Mouse (Mus musculus): Measurements from ENCODE around the gene Hspb1. TPM values are rescaled to one million over a fixed set of nuclear protein-coding genes. Genes with fewer than 3 reads are reported as not detected.

Gene Hspb1
- polyA plus RNA-seq, 1 experiment from 2014 or later, result 616 TPM

GRCm38 (mm10) chr5:135900701-135901100 lies 13.0 kb downstream of the Hspb1 start:
- no peak for ATAC-seq
- TF ChIP-seq CTCF (IDR thresholded peaks at IDR 0.05), result peak; percentile 60
- ChIA-PET POLR2A (interaction anchor here (1.3 kb wide), 1 partner anchor 13 kb away, joined by 4 read pairs; no protein-coding TSS in a partner anchor), CTCF (interaction anchor here (0.8 to 3.0 kb wide), 11 partner anchors 10 to 116 kb away, joined by 3 to 12 read pairs (median 4); no protein-coding TSS in a partner anchor)
- no peak for DNase-seq (ENCODE audit: low read depth, low spot score)
- in situ Hi-C loops (cut with MboI; ENCODE audit: low pct_unique_long_range_greater_than_20kb), result loop anchor here (5.0 kb wide), 1 partner anchor 147 kb away; no protein-coding TSS in a partner anchor
- H3K27me3 ChIP-seq, result no peaks in the 10 kb centered on the region

GRCm38 (mm10) chr5:135901354-135902095 lies 13.8 kb downstream of the Hspb1 start:
- no peaks in the 10 kb centered on the region for H3K27me3 ChIP-seq
- ChIA-PET CTCF (interaction anchor here (0.8 to 3.0 kb wide), 12 partner anchors 9 to 160 kb away, joined by 3 to 12 read pairs (median 4); no protein-coding TSS in a partner anchor), POLR2A (interaction anchor here (1.3 kb wide), 1 partner anchor 13 kb away, joined by 4 read pairs; no protein-coding TSS in a partner anchor)
- ATAC-seq, result no peak
- DNase-seq (ENCODE audit: low read depth, low spot score), result no peak
- TF ChIP-seq CTCF (IDR thresholded peaks at IDR 0.05), result peak; percentile 81
- in situ Hi-C loops (cut with MboI; ENCODE audit: low pct_unique_long_range_greater_than_20kb), result loop anchor here (5.0 kb wide), 1 partner anchor 146 kb away; no protein-coding TSS in a partner anchor

- no peak for ATAC-seq
- ChIA-PET POLR2A (interaction anchor here (0.5 kb wide), 1 partner anchor 14 kb away, joined by 3 read pairs; no protein-coding TSS in a partner anchor), CTCF (interaction anchor here (0.8 to 1.9 kb wide), 6 partner anchors 9 to 117 kb away, joined by 3 to 6 read pairs (median 4); no protein-coding TSS in a partner anchor)
- H3K27me3 ChIP-seq, result no peaks in the 10 kb centered on the region
- in situ Hi-C loops (cut with MboI; ENCODE audit: low pct_unique_long_range_greater_than_20kb), result loop anchor here (5.0 kb wide), 1 partner anchor 144 kb away; no protein-coding TSS in a partner anchor
- no peak for DNase-seq (ENCODE audit: low read depth, low spot score)
- TF ChIP-seq CTCF (IDR thresholded peaks at IDR 0.05), result no peak
These were observed 15.3 kb downstream of the Hspb1 start for GRCm38 (mm10) chr5:135903058-135903457.

DNA sequence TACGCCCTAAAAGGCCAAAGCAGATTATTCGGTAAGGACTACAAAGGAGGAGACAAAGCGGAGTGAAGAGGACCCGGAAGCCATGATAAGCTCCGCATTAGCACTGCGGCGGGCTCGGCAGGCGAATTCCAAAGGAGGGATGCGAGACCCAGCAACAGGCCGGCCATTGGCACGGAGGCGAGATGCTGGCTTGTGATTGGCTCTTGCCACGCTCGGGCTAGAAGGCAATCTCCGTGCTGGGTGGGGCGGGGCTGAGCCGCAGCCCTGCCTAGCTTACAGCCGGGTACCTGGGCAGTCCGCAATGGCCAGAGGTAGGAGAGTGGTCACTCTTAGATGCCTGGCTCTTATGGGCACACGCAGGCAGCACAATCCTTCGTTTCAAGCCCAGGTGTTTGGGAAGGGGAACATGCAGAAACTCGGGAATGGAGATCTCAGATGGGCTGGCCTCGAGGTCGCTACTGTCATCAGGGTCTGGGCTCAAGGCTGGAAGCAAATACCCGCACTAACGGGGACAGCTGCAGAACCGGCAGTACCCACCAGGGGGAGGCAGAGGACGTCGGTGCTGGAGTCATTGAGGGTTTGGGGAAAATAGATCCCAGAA lies 15.9 kb downstream of the Hspb1 start:
- in situ Hi-C loops (cut with MboI; ENCODE audit: low pct_unique_long_range_greater_than_20kb), result loop anchor here (5.0 kb wide), 1 partner anchor 144 kb away; no protein-coding TSS in a partner anchor
- peak; percentile 96 for TF ChIP-seq CTCF (IDR thresholded peaks at IDR 0.05)
- H3K27me3 ChIP-seq, result no peaks in the 10 kb centered on the region
- ATAC-seq (peak; percentile 10), DNase-seq (ENCODE audit: low read depth, low spot score) (no peak)
- CTCF ChIA-PET, result interaction anchor here (0.8 to 1.9 kb wide), 9 partner anchors 10 to 143 kb away, joined by 3 to 6 read pairs (median 4); no protein-coding TSS in a partner anchor
- POLR2A ChIA-PET, result no interaction called here

GRCm38 (mm10) chr5:135904259-135904658 lies 16.5 kb downstream of the Hspb1 start:
- CTCF ChIA-PET, result interaction anchor here (0.7 to 2.3 kb wide), 7 partner anchors 10 to 143 kb away, joined by 3 to 6 read pairs (median 4); no protein-coding TSS in a partner anchor
- H3K27me3 ChIP-seq, result no peaks in the 10 kb centered on the region
- ATAC-seq, result no peak
- no peak for TF ChIP-seq CTCF (IDR thresholded peaks at IDR 0.05)
- POLR2A ChIA-PET, result no interaction called here
- in situ Hi-C loops (cut with MboI; ENCODE audit: low pct_unique_long_range_greater_than_20kb), result loop anchor here (5.0 kb wide), 1 partner anchor 143 kb away; no protein-coding TSS in a partner anchor
- DNase-seq (ENCODE audit: low read depth, low spot score), result no peak

DNA sequence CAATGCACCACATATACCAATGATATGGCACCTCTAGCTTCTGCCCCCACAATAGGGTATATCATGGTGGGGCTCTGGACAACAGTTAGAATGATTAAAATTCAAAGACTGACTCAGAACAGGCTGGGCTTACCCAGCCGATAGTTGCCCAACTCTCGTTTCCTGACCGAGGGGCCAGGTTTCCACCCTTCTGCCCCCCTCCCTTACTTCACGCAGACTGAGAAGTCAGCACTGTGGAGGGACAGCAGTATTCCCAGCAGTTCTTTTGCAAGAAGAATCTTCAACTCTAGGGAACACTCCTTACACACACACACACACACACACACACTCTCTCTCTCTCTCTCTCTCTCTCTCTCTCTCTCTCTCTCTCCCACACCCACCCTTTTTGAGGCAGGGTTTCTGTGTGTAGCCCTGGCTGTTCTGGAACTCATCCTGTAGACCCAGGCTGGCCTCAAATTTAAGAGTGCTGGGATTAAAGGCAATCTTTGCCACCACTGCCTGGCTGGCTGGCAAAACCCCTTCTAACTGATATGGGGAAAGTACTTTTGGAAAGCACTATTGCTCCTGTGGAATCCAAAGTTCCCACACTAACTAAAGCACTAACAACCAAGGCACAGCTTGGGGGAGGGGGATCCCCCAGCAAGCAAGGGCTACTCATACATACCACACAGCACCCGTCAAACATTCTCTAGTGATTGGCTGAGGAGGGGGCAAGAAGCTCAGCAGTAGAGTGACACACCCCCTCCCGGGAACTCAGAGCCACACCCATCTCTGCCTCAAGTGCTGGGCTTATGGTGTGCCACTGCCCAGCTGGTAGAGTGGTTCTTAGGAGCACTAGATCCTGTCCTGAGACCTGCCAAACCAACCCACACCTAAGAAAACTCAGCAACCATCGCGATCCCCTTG lies 17.9 kb downstream of the Hspb1 start:
- ATAC-seq (no peak), DNase-seq (ENCODE audit: low read depth, low spot score) (no peak)
- ChIA-PET CTCF (interaction anchor here (0.9 to 2.3 kb wide), 5 partner anchors 8 to 156 kb away, joined by 3 to 6 read pairs (median 4); no protein-coding TSS in a partner anchor), POLR2A (interaction anchor here (1.1 kb wide), 1 partner anchor 53 kb away, joined by 3 read pairs; no protein-coding TSS in a partner anchor)
- in situ Hi-C loops (cut with MboI; ENCODE audit: low pct_unique_long_range_greater_than_20kb), result no loop called here
- H3K27me3 ChIP-seq, result no peaks in the 10 kb centered on the region
- no peak for TF ChIP-seq CTCF (IDR thresholded peaks at IDR 0.05)

GRCm38 (mm10) chr5:135906846-135907245 lies 19.1 kb downstream of the Hspb1 start:
- H3K27me3 ChIP-seq, result no peaks in the 10 kb centered on the region
- DNase-seq (ENCODE audit: low read depth, low spot score) (no peak), ATAC-seq (no peak)
- in situ Hi-C loops (cut with MboI; ENCODE audit: low pct_unique_long_range_greater_than_20kb), result no loop called here
- no peak for TF ChIP-seq CTCF (IDR thresholded peaks at IDR 0.05)
- CTCF ChIA-PET, result interaction anchor here (1.2 to 1.8 kb wide), 3 partner anchors 9 to 154 kb away, joined by 3 to 5 read pairs (median 4); no protein-coding TSS in a partner anchor
- POLR2A ChIA-PET, result interaction anchor here (1.6 kb wide), 1 partner anchor 12 kb away, joined by 3 read pairs; no protein-coding TSS in a partner anchor

GRCm38 (mm10) chr5:135907256-135907655 lies 19.5 kb downstream of the Hspb1 start:
- no peak for DNase-seq (ENCODE audit: low read depth, low spot score)
- POLR2A ChIA-PET, result interaction anchor here (1.6 kb wide), 1 partner anchor 11 kb away, joined by 3 read pairs; no protein-coding TSS in a partner anchor
- H3K27me3 ChIP-seq, result no peaks in the 10 kb centered on the region
- TF ChIP-seq CTCF (IDR thresholded peaks at IDR 0.05), result no peak
- CTCF ChIA-PET, result interaction anchor here (1.3 to 1.8 kb wide), 2 partner anchors 17 to 154 kb away, joined by 3 to 5 read pairs; no protein-coding TSS in a partner anchor
- ATAC-seq, result no peak
- in situ Hi-C loops (cut with MboI; ENCODE audit: low pct_unique_long_range_greater_than_20kb), result no loop called here

GRCm38 (mm10) chr5:135908185-135908584 lies 20.5 kb downstream of the Hspb1 start:
- DNase-seq (ENCODE audit: low read depth, low spot score) (no peak), ATAC-seq (no peak)
- ChIA-PET CTCF (interaction anchor here (1.7 to 1.8 kb wide), 2 partner anchors 9 to 16 kb away, joined by 4 to 5 read pairs; no protein-coding TSS in a partner anchor), POLR2A (no interaction called here)
- in situ Hi-C loops (cut with MboI; ENCODE audit: low pct_unique_long_range_greater_than_20kb), result no loop called here
- no peaks in the 10 kb centered on the region for H3K27me3 ChIP-seq
- no peak for TF ChIP-seq CTCF (IDR thresholded peaks at IDR 0.05)

Data from Patski (cell line).